Mouse (Mus musculus): Measurements from ENCODE around the gene Sass6. TPM values are rescaled to one million over a fixed set of nuclear protein-coding genes. Genes with fewer than 3 reads are reported as not detected.
"Not testable (repeated sequence)": the region's sequence is repeated elsewhere in the genome, so short reads cannot be mapped to it uniquely, and the experiment has no call there.

The Sass6 gene
- polyA plus RNA-seq, 1 experiment from 2014 or later = 14.4 TPM

DNA sequence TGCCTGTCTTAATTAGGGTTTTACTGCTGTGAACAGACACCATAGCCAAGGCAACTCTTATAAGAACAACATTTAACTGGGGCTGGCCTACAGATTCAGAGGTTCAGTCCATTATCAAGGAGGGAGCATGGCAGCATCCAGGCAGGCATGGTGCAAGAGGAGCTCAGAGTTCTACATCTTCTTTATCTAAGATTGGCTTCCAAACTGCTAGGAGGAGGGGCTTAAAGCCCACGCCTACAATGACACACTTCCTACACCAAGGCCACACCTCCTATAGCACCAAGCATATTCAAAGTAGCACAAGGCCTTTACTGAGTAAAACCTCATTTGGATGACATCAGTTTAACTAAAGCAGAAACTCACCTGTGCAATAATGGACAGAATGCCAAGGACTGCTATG, 45.2 kb downstream of the Sass6 start:
- Histone ChIP-seq H3K9ac (ENCODE audit: low read depth, low read length) (no peak overlapping the region), H3K4me3 (ENCODE audit: low read length) (no peak overlapping the region), H3K36me3 (ENCODE audit: control insufficient read depth, insufficient read depth, low read length) (peaks cover 25% of the 10 kb centered on the region), H3K27ac (ENCODE audit: low read length) (no peak overlapping the region), H3K9me3 (ENCODE audit: control insufficient read depth, low read length) (no peaks in the 10 kb centered on the region), H3K4me2 (ENCODE audit: low read depth, low read length) (no peak overlapping the region), H3K4me1 (ENCODE audit: control insufficient read depth, insufficient read depth, low read length) (no peaks in the 10 kb centered on the region), H3K27me3 (replicated peaks; ENCODE audit: control insufficient read depth, insufficient read depth, low read length) (no peaks in the 10 kb centered on the region)
- WGBS = 85% methylated on average over 1 of the region's 1 CpGs
- ATAC-seq = no peak

GRCm38 (mm10) chr3:116641811-116642371, 47.1 kb downstream of the Sass6 start:
- 90% methylated on average over 6 of the region's 6 CpGs for WGBS
- ATAC-seq = no peak
- H3K9me3 ChIP-seq (ENCODE audit: control insufficient read depth, low read length) = no peaks in the 10 kb centered on the region
- H3K9ac ChIP-seq (ENCODE audit: low read depth, low read length) = no peak overlapping the region
- no peak overlapping the region for H3K27ac ChIP-seq (ENCODE audit: low read length)
- no peaks in the 10 kb centered on the region for H3K27me3 ChIP-seq (replicated peaks; ENCODE audit: control insufficient read depth, insufficient read depth, low read length)
- no peak overlapping the region for H3K4me2 ChIP-seq (ENCODE audit: low read depth, low read length)
- H3K4me3 ChIP-seq (ENCODE audit: low read length) = no peak overlapping the region
- no peaks in the 10 kb centered on the region for H3K4me1 ChIP-seq (ENCODE audit: control insufficient read depth, insufficient read depth, low read length)
- H3K36me3 ChIP-seq (ENCODE audit: control insufficient read depth, insufficient read depth, low read length) = peaks cover 18% of the 10 kb centered on the region

GRCm38 (mm10) chr3:116642373-116642772, 47.6 kb downstream of the Sass6 start:
- H3K9me3 ChIP-seq (ENCODE audit: control insufficient read depth, low read length) = no peaks in the 10 kb centered on the region
- H3K27me3 ChIP-seq (replicated peaks; ENCODE audit: control insufficient read depth, insufficient read depth, low read length) = no peaks in the 10 kb centered on the region
- ATAC-seq = no peak
- WGBS = 95% methylated on average over 2 of the region's 2 CpGs
- H3K4me1 ChIP-seq (ENCODE audit: control insufficient read depth, insufficient read depth, low read length) = no peaks in the 10 kb centered on the region
- no peak overlapping the region for H3K9ac ChIP-seq (ENCODE audit: low read depth, low read length)
- H3K4me3 ChIP-seq (ENCODE audit: low read length) = no peak overlapping the region
- H3K27ac ChIP-seq (ENCODE audit: low read length) = no peak overlapping the region
- peaks cover 18% of the 10 kb centered on the region for H3K36me3 ChIP-seq (ENCODE audit: control insufficient read depth, insufficient read depth, low read length)
- no peak overlapping the region for H3K4me2 ChIP-seq (ENCODE audit: low read depth, low read length)

- Histone ChIP-seq H3K27me3 (replicated peaks; ENCODE audit: control insufficient read depth, insufficient read depth, low read length) (no peaks in the 10 kb centered on the region), H3K9me3 (ENCODE audit: control insufficient read depth, low read length) (no peaks in the 10 kb centered on the region), H3K27ac (ENCODE audit: low read length) (no peak overlapping the region), H3K36me3 (ENCODE audit: control insufficient read depth, insufficient read depth, low read length) (peaks cover 10% of the 10 kb centered on the region), H3K4me2 (ENCODE audit: low read depth, low read length) (no peak overlapping the region), H3K9ac (ENCODE audit: low read depth, low read length) (no peak overlapping the region), H3K4me1 (ENCODE audit: control insufficient read depth, insufficient read depth, low read length) (no peaks in the 10 kb centered on the region), H3K4me3 (ENCODE audit: low read length) (no peak overlapping the region)
- no peak for ATAC-seq
- 92% methylated on average over 1 of the region's 1 CpGs for WGBS
Observed at GRCm38 (mm10) chr3:116646387-116646786, 51.6 kb downstream of the Sass6 start.

DNA sequence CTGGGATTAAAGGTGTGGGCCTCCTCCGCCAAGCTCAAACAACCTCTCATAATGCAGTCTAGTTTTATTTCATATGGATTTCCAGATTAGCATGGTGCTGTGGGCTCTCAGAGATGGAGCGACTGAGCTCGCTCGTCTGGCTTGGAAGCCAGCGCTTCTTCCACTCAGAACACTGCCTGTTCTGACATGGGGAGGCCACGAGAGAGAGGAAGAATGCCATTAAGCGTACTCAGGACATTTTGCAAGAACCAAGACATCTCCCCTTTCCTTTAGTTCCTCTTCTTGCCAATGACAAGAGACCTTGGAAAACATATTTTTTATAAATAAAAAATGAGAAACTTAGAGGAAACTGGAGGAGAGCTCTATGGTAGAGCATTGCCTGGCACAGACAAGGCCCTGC, 54.0 kb downstream of the Sass6 start:
- Histone ChIP-seq H3K9me3 (ENCODE audit: control insufficient read depth, low read length) (no peaks in the 10 kb centered on the region), H3K36me3 (ENCODE audit: control insufficient read depth, insufficient read depth, low read length) (no peaks in the 10 kb centered on the region), H3K4me2 (ENCODE audit: low read depth, low read length) (no peak overlapping the region), H3K4me1 (ENCODE audit: control insufficient read depth, insufficient read depth, low read length) (0 out of 2 replicates have a peak, but pooled peaks cover 5% of the 10 kb centered on the region), H3K27me3 (replicated peaks; ENCODE audit: control insufficient read depth, insufficient read depth, low read length) (no peaks in the 10 kb centered on the region), H3K9ac (ENCODE audit: low read depth, low read length) (no peak overlapping the region), H3K27ac (ENCODE audit: low read length) (no peak overlapping the region), H3K4me3 (ENCODE audit: low read length) (no peak overlapping the region)
- ATAC-seq = no peak
- WGBS = 90% methylated on average over 7 of the region's 7 CpGs

DNA sequence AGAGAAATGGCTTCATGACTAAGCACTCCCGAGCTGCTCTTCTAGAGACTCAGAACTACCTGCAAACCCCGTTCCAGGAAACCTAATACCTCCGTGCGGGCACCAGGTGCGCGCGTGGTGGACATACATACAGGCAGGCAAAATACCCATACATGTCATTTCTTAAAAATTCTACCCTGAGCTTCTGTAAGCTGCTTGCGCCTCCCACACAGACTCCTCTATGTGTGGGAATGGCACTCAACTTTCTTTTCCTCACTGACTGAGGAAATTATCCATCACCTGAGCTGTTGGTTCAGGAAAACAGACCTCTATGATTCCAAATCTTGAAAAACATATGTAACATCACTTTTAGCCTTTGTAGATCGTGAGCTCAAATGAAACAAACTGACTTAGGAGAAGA, 55.9 kb downstream of the Sass6 start:
- Histone ChIP-seq H3K9ac (ENCODE audit: low read depth, low read length) (no peak overlapping the region), H3K27ac (ENCODE audit: low read length) (no peak overlapping the region), H3K4me3 (ENCODE audit: low read length) (no peak overlapping the region), H3K9me3 (ENCODE audit: control insufficient read depth, low read length) (no peaks in the 10 kb centered on the region), H3K27me3 (replicated peaks; ENCODE audit: control insufficient read depth, insufficient read depth, low read length) (no peaks in the 10 kb centered on the region), H3K4me1 (ENCODE audit: control insufficient read depth, insufficient read depth, low read length) (0 out of 2 replicates have a peak, but pooled peaks cover 6% of the 10 kb centered on the region), H3K36me3 (ENCODE audit: control insufficient read depth, insufficient read depth, low read length) (no peaks in the 10 kb centered on the region), H3K4me2 (ENCODE audit: low read depth, low read length) (no peak overlapping the region)
- ATAC-seq = no peak
- 95% methylated on average over 9 of the region's 9 CpGs for WGBS

DNA sequence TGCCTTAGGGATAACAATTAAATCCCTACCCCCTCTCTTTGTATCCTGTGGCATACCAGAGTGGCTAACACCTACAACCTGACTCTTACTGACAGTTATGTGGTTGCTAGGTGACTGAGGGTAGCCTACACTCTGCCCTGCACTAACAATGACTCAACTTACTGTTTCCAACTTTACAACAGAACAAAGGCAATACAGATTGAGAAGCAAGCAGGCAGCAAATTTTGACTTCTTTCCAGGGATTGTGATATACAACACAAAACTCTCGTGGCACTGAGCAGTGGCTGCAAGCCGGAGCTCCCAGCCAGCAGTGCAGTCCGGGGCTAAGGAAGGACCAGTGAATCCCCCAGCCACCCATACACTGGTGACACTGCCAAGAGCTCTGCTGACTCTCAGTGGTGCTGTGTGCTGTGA, 57.3 kb downstream of the Sass6 start:
- WGBS = 62% methylated on average over 3 of the region's 3 CpGs
- H3K9ac ChIP-seq (ENCODE audit: low read depth, low read length) = no peak overlapping the region
- no peak for ATAC-seq
- no peaks in the 10 kb centered on the region for H3K9me3 ChIP-seq (ENCODE audit: control insufficient read depth, low read length)
- no peak overlapping the region for H3K4me3 ChIP-seq (ENCODE audit: low read length)
- H3K4me1 ChIP-seq (ENCODE audit: control insufficient read depth, insufficient read depth, low read length) = peaks cover 9% of the 10 kb centered on the region; the same call in 1 of the 2 replicates
- H3K27me3 ChIP-seq (replicated peaks; ENCODE audit: control insufficient read depth, insufficient read depth, low read length) = no peaks in the 10 kb centered on the region
- no peak overlapping the region for H3K4me2 ChIP-seq (ENCODE audit: low read depth, low read length)
- no peak overlapping the region for H3K27ac ChIP-seq (ENCODE audit: low read length)
- H3K36me3 ChIP-seq (ENCODE audit: control insufficient read depth, insufficient read depth, low read length) = no peaks in the 10 kb centered on the region

- Histone ChIP-seq H3K4me3 (ENCODE audit: low read length) (no peak overlapping the region), H3K4me2 (ENCODE audit: low read depth, low read length) (no peak overlapping the region), H3K27me3 (replicated peaks; ENCODE audit: control insufficient read depth, insufficient read depth, low read length) (no peaks in the 10 kb centered on the region), H3K4me1 (ENCODE audit: control insufficient read depth, insufficient read depth, low read length) (peaks cover 12% of the 10 kb centered on the region; the same call in 1 of the 2 replicates), H3K9me3 (ENCODE audit: control insufficient read depth, low read length) (no peaks in the 10 kb centered on the region), H3K36me3 (ENCODE audit: control insufficient read depth, insufficient read depth, low read length) (no peaks in the 10 kb centered on the region), H3K9ac (ENCODE audit: low read depth, low read length) (no peak overlapping the region), H3K27ac (ENCODE audit: low read length) (no peak overlapping the region)
- no peak for ATAC-seq
- 67% methylated on average over 5 of the region's 5 CpGs for WGBS
Observed at GRCm38 (mm10) chr3:116653278-116653945, 58.6 kb downstream of the Sass6 start.

GRCm38 (mm10) chr3:116654051-116654450, 59.3 kb downstream of the Sass6 start:
- WGBS = 93% methylated on average over 11 of the region's 11 CpGs
- H3K27me3 ChIP-seq (replicated peaks; ENCODE audit: control insufficient read depth, insufficient read depth, low read length); H3K9me3 ChIP-seq (ENCODE audit: control insufficient read depth, low read length); H3K36me3 ChIP-seq (ENCODE audit: control insufficient read depth, insufficient read depth, low read length); ATAC-seq; H3K27ac ChIP-seq (ENCODE audit: low read length); H3K4me2 ChIP-seq (ENCODE audit: low read depth, low read length); H3K4me3 ChIP-seq (ENCODE audit: low read length); H3K9ac ChIP-seq (ENCODE audit: low read depth, low read length): not testable (repeated sequence)
- H3K4me1 ChIP-seq (ENCODE audit: control insufficient read depth, insufficient read depth, low read length) = peaks cover 16% of the 10 kb centered on the region; the same call in 1 of the 2 replicates
